Mouse (Mus musculus) right cerebral cortex, adult 18-20 months (tissue): ENCODE data around the gene B430305J03Rik.

ENCODE experiments used
- DNase-seq: peaks from one replicate; pipeline ENCODE4 v3.0.0; 2022; ENCODE audit warnings: mixed read lengths

Gene B430305J03Rik

DNA sequence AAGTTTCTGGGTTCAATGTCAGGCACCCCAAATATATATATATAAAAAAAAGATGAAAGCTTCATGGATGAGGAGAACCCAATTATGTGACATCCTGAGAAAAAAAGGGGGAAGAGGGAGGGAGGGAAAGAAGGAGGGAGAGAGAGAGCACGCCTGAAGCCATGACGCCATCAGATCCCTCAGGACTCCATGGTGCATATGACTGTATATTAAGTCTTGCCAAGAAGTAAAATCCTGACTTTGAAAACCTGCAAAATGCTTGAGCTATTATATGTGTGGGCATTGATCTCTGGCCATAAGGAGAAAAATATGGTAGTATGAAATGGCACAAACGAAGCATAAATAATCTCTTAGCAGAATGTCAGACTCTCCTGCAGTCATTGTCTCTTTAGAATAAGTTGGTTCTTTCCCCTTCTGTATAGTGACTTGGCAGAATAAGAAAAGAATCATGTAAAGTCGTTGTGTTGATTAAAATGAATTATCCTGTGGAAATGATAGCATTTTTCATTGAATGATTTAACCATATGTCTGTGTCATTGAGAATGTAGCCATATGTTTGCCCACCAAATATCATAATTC, 17.6 kb downstream of the B430305J03Rik start:
- no peak for DNase-seq

DNA sequence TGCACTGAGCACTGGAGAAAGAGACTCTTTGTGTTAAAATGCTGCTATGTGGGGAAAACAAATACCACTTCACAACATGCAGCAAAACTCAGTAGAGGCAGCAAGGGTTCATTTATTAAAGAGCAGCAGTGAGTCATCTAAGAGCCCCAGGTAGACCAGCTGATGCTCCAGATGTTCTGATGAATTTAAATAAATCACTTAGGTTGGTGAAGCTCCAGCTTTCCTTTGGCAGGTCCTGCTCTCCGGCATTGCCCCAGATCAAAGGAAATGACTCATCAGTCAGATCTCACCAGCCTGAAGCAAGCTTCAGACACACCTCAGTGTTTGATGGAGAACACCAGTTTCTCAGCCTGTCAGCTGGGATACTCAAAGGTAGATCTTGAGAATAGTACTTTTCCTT, 20.1 kb downstream of the B430305J03Rik start:
- DNase-seq = no peak

DNA sequence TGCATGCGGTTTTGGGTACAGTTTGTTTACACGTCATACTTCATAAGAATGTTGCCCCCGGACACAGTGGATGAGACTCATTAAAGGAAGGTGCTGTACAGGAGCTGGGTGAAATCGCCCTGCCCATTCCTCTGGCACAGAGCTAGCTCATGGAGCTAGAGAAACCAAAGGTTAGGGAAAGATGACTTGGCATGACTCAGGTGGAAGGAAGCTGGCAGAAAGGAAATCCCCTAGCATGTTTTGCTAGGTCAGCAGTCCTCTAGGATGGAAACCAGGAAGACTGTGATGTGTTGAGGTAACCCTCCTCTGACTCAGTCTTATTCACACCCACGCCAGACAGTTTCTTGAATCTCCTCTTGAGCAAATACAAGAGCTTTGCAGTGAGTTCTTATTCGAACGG, 21.7 kb downstream of the B430305J03Rik start:
- peak; percentile 40 for DNase-seq

DNA sequence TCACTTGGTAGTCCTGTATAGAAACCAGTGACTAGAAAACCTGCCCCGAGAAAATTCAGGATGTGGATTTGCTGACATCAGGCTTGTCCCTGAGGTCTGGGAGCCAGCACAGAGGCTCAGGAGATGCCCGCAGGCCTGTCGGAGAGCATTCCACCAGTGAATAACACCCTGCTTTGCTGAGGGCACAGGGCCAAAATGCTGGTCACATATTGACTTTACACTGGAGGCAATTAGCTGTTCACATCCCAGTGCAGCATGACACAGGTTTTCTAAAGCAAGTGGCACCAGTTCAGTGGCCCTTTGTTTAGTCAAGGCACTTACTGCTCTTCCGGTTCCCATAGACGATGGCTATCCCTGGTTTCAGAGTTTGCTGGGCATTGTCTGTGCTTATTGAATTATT, 25.4 kb downstream of the B430305J03Rik start:
- DNase-seq = no peak

DNA sequence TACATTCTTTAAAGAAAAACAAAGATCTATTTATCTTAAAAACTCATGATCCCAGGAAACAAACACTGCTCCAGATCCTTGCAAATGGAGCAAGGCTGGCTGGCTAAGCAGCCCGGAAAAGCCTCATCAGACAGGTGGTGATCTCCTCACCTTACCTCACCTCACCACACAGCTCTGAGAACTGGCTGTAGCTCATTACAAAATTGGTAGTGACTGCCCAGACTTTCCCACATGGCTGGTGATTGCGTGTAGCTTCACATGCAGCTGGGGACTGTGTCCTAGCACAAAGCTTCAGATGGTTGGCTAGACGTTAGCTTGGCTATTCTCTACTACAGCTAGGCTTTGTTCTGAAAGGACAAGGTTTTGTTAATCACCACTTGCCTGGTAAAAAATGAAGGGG, 28.5 kb downstream of the B430305J03Rik start:
- no peak for DNase-seq

DNA sequence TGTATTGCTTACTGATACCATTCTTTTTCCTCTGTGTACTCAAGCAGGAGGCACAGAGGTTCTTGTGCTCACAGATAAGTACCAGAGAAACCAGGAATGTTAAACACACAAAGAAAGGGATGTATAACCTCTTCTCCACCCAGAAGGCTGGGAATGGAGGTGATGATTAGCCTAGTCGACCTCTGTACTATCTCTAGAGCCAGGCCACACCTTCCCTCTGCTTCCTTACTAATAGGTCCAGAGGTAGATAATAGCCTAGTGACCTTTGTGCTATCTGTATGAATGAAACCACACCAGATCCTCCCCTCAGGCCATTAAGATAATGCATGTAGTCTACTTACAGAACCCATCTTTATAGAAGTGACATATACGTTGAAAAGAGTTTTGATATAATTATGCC, 29.5 kb downstream of the B430305J03Rik start:
- DNase-seq = no peak

DNA sequence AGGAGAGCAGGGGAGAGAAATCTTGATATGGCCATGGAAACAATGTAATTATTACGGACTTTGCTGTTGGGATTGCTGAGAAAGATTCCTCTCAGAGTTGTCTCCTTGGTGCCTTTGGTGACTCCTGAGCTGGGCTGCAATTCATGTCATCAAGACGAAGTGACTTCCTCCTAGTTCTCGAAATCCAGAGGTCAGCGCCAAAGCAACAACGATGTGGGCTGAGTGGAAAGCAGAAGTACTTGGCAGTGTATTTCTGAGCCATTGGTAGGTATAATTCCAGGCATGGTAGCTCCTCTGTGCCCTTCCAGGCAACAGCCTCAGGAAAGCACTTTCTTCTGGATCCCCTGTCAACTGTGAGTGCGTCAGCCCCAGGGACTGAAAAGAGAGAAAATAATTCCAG, 44.1 kb downstream of the B430305J03Rik start:
- DNase-seq = no peak

DNA sequence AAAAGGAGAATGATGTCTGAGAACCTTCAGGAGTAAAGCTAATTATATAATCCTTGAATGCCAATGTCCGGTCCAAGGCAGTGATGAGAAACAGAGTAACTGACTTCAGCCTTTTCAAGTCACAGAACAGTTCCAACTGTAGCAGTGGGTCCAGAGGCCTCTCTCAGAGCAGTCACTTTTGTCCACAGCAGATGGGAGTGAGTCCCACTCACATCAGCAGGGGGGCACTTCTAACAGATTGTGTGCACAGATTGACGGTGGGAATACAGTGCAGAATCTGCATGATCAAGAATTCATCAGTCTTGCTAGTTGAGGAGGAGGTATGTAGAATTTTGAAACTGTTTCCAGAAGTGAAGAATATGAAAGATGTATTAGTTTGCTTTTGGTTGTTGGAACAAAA, 45.7 kb downstream of the B430305J03Rik start:
- peak; percentile 47 for DNase-seq

DNA sequence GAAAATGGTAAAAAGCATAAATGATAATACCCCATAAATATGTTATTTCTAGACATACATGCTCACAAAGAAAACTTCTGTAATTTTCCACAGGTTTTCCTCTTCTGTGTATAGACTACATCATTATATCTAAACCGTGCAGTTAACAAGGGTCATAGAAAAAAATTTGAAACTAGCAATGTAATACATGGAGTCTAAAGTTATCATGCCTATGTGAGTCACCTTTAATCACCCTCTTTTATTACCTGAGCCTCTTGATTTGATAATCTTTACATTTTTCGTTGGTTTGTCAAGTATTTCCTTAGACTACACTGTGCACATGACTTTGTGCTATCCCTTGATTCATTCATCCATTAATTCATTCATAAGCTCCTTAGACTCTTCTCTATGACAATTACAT, 50.7 kb downstream of the B430305J03Rik start:
- no peak for DNase-seq
